Mouse (Mus musculus): ENCODE data around the gene Atp6v0e.

Gene Atp6v0e

GRCm38 (mm10) chr17:26688795-26689735 is 26.0 kb downstream of the Atp6v0e start:
- no peak for DNase-seq

- no peak for DNase-seq
These were observed 26.8 kb downstream of the Atp6v0e start for GRCm38 (mm10) chr17:26689810-26690209.

GRCm38 (mm10) chr17:26690236-26690635 is 27.2 kb downstream of the Atp6v0e start:
- no peak for DNase-seq

GRCm38 (mm10) chr17:26691110-26691509 is 28.1 kb downstream of the Atp6v0e start:
- DNase-seq = peak; percentile 46

GRCm38 (mm10) chr17:26693424-26693823 is 30.4 kb downstream of the Atp6v0e start:
- DNase-seq = no peak

GRCm38 (mm10) chr17:26694171-26694570 is 31.1 kb downstream of the Atp6v0e start:
- DNase-seq = no peak

- no peak for DNase-seq
These were observed 32.2 kb downstream of the Atp6v0e start for GRCm38 (mm10) chr17:26695193-26695592.

GRCm38 (mm10) chr17:26698846-26699245 is 35.8 kb downstream of the Atp6v0e start:
- no peak for DNase-seq

- no peak for DNase-seq
These were observed 37.0 kb downstream of the Atp6v0e start for GRCm38 (mm10) chr17:26699819-26700616.

- no peak for DNase-seq
These were observed 38.5 kb downstream of the Atp6v0e start for GRCm38 (mm10) chr17:26701565-26701964.

- DNase-seq = no peak
These were observed 39.6 kb downstream of the Atp6v0e start for GRCm38 (mm10) chr17:26702621-26703020.

- no peak for DNase-seq
These were observed 40.6 kb downstream of the Atp6v0e start for GRCm38 (mm10) chr17:26703671-26704070.

GRCm38 (mm10) chr17:26705463-26706359 is 42.7 kb downstream of the Atp6v0e start:
- DNase-seq = no peak

- no peak for DNase-seq
These were observed 44.0 kb downstream of the Atp6v0e start for GRCm38 (mm10) chr17:26707066-26707465.

- no peak for DNase-seq
These were observed 45.5 kb downstream of the Atp6v0e start for GRCm38 (mm10) chr17:26708499-26708898.

- no peak for DNase-seq
These were observed 46.1 kb downstream of the Atp6v0e start for GRCm38 (mm10) chr17:26708993-26709590.

GRCm38 (mm10) chr17:26710049-26710448 is 47.0 kb downstream of the Atp6v0e start:
- no peak for DNase-seq

- DNase-seq = peak; percentile 98
These were observed 52.3 kb downstream of the Atp6v0e start, which contains the start of gene Crebrf for GRCm38 (mm10) chr17:26715271-26715758. Gene Crebrf (plus strand): TSS chr17:26715650.

- peak; percentile 97 for DNase-seq
These were observed 53.1 kb downstream of the Atp6v0e start for GRCm38 (mm10) chr17:26715916-26716717.

GRCm38 (mm10) chr17:26717868-26718267 is 54.8 kb downstream of the Atp6v0e start:
- no peak for DNase-seq

- no peak for DNase-seq
These were observed 56.4 kb downstream of the Atp6v0e start for GRCm38 (mm10) chr17:26719405-26719804.

Data from kidney, adult 11 months (tissue).